Mouse (Mus musculus) lung, adult 18-20 months (tissue): Measurements from ENCODE around the gene Spcs2.

Experiments used
- DNase-seq, 2 experiments: peaks; one replicate each; pipeline ENCODE4 v3.0.0; 2022; ENCODE audit warnings: mixed read lengths in 2 of 2

The Spcs2 gene

DNA sequence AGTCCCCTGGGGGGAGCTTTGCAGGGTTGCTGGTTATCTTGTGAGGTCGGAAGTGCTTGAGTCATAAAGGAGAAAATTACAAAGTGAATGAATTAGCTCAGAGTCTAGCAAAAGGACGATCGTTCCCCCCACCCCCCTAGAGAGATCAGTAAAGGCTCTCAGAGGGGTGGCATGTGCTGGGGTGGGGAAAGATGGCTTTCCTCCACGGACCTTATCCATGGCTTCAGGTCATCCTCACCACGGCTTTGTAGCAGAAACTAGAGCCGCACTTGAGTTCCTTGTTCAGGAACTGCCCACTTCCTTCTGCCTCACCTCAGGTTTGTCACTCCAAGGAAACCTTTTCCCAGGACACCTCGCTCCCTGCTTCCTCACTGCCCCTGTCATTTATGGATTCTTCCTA is at the start of gene Spcs2:
Gene Spcs2, minus strand, starts transcription at position 101 of the 400 bp plus-strand sequence.
- DNase-seq: no peak

DNA sequence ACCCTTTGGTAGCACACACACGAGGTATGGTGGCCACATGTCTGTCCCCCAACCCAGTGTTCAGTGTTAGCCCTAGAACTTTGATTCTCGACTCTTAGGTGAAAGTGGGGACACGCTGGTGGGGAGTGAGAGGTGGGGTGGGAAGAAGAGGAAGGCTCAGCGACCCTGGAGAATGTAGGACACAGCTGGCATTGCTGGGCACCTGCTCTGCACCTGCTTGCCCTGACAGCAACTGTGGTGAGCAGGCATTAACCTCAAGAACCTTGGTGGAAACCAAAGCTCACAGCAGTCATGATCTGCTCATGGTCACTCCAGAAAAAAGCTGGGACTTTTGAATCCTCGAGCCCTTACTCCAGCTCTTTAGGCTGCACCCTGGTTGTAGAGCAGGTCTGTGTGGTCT is 47.8 kb upstream of the Spcs2 start:
- DNase-seq: no peak

DNA sequence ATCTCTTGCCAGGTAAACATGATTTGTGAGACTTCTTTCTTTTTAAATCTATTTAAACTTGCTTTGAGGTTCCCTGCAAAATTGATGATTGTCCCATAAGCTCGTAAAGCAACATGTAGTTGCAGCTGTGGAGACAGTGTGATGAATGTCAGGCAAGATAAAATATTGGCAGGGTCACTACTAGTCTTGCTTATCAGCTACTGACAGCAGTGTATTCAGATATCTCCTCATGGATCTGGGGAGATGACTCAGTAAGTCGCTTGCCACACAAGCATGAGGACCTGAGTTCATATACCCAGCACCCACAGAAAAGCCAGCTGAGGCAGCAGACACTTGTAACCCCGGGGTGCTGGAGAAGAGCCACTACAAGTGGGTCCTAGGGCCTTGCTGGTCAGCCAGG is 44.2 kb upstream of the Spcs2 start:
- DNase-seq: no peak

DNA sequence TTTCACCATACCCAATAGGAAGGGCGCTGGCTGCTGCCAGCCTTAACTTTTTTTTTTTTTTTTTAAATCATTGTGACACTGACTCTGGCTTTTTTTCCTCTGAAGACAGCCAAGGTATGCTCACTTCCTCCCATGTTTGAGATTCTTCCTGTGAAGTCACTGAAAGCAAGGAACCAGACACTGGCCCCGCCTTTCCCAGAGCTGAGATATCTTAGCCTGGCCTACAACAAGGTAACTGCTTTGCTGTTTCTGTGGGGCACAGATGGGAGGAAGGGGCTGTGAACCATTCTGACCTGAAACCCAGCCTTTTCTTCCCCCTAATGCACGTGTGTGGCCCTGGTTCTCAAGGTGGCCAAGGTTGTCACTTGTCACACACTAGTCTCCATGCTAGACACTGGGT is 43.1 kb upstream of the Spcs2 start:
- no peak for DNase-seq

DNA sequence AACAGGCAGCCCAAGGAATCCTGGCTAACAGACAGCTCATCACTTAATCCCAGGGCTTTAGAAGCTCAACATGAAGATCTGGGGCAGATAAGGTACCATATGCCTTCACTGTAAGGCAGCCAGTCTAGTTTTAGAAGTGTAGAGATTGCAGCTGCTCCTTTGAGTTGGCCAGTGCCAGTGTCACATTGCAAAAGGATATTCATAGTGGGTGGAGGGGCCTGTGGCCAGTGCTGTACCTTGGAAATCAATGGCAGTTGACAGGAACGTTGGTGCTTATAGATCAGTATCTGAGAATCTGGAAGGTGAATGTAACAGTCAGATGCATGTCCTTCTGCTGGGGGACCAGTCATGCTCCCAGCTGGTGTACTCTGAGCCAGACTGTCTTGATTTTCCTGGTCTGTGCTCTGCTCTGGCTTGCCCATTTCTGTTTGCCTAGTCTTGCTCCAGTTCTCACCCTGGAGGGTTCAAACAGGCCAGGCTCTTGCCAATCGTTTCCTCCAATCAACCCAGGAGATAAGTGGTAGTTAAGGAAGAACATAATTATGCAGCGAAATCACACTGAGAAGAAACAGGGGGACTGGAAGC is 41.3 kb upstream of the Spcs2 start:
- no peak for DNase-seq

DNA sequence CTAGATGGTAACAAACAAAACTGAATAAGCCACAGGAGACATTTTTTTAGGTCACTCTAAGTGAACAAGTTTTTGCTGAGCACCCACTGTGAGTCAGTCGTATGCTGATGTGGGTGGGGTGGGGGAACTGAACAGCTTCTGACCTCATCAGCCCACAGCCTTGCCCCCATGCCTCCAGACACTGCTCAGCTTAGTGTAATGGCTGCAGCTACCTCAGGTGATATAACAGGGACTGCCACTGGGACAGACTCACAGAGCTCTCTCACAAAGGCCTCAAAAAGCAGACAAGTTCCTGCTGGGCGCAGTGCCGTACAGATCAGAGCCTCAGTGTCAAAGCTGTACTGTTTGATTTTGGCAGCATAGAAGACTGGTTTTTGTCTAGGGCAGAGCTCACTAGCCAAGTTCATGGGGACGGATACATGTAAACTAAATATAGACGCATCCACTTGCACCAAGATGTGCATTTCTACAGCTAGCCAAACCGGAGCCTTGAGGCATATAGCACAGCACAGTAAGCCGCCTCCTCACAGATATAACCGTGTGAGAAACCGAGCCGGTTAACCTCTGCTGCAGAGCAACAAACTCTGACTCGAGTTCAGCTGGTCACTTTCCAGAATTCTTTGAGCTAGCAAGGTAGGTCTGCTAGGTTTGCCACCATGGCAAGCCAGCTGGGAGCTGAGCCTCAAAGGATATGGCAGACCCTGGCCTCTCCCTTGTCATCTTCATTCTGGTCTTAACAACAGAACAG is 39.8 kb upstream of the Spcs2 start:
- DNase-seq: no peak

DNA sequence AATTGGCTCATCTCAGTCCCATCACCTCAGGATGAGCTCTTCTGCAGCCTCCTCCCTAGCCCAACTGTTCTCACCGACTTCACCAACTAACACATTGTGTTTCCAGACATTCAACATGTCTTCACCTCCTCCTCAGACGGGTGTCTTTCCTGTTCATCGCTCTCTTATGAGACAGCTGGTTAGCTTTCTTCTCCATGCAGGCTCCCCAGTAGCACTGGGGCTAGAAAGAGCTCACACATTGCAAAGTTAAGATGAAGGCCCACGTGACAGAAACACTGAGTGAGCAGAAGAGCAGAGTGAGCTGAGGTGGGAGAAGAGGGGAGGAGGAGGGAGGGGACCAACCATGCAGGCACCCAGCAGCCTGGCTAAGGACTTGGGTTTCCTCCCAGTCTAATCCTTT is 38.9 kb upstream of the Spcs2 start:
- DNase-seq: no peak

DNA sequence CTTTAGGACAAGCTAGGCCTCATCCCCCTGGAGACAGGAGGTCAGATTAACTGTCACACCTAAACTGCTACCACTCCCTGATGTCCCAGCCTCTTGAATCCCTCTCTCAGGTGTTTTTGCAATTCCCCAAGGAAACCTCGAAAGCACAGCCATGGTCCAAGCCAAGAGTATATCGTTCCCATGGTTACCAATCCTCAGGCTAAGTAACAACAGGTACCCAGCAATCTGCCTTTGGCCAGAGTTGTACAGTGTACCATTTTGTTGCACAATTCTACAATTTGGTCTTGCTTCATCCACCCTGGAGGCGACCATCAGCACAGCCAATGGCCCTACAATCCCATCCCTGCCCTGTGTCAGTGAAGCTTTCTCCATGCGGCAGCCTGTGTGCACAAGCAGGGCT is 33.6 kb upstream of the Spcs2 start:
- no peak for DNase-seq

DNA sequence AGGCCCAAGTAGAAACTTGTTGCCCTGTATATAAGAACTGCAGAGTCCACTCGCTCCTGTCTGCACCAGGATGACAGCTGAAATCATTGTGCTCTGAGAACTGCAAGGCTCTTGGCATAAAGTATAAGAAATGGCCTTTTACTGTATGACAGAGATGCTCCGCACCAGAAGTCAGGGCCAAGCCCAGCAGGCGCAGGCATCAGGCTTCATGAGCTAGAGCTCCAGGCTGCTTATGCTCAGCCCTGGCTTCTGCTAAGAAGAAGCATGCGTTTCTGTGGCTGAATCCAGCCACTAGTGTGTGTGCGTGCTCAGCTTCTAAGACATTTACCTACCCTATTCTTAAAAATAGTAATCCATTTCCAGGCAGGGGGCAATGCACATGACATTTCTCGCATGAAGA is 31.2 kb upstream of the Spcs2 start:
- DNase-seq: no peak

DNA sequence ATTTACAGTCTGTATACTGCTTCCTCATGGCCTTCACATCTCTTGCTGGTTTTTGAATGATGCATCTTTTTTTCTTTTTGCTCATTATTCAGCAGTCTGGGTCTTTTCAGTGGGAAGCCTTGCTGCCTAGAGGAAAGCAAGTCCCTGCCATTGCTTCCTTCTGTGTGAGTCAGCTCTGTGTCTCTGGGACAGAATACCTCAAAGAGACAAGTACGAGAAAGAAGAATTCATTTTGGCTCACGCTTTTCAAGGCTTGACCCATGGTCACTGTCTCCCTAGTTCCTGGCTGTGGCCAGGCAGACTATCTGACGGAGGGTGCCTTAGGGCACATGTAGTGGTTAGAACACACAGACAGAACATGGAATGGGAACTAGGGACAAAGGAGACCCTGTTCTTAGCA is 30.7 kb upstream of the Spcs2 start:
- no peak for DNase-seq

DNA sequence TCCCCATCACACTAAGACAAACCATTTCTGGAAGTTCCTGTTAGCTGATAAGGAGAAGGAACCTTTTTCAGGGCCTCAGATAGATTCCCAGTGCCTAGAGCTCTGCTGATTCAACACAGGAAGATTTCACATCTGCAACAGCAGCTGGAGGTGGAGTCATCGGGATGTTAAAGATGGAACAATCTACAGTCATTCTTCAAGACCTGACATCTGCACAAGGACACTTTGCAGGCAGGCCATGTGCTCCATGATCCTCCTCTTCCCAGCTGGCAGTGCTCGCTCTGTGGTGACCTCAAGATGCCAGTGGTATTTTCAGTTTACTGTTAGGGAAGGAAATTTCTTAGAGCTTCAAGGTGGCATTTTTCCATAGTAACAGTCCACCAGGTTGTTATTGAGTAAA is 29.1 kb upstream of the Spcs2 start:
- DNase-seq: no peak

DNA sequence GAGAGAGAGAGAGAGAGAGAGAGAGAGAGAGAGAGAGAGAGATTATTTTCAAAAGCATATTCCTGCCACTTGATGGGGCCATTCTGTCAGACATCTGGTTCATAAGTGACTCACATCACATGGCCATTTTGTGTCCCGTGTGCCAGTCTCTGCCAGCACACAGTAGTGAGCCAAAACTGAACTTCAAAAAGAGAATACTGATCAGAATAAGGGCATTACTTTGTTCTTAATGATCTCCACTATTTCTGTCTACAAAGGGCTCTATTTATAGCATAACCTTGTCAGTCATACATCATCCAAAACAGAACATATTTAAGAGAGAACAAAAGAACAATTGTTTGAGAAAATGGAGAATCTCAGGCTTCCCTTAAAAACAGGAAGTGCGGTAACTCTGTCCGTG is 28.2 kb upstream of the Spcs2 start:
- no peak for DNase-seq

DNA sequence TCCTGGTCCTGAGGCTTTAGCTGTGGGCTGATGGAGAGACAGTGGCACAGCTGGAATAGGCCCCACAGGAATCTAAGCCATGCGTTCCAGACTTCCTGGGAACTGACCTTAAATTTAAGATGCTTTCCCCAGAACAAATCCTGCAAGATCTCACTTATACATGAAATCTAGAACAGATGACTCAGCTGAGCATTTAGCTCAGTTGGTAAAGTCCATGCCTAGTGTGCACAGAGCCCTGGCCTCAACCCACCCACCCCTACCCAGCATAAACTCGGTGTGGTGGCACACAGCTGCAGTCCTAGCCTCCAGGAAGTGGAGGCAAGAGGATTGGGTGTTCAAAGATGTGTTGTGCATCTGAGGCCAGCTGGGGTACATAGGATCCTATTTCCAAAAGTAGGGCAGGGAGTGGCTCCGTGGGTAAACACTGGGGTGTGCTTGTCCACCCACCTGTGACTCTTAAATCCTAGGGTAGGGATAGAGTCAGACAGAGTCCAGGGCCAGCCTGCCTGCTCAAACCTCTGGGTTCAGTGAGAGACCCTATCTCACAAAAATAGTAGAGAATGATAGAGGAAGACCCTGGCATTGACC is 27.0 kb upstream of the Spcs2 start:
- no peak for DNase-seq

DNA sequence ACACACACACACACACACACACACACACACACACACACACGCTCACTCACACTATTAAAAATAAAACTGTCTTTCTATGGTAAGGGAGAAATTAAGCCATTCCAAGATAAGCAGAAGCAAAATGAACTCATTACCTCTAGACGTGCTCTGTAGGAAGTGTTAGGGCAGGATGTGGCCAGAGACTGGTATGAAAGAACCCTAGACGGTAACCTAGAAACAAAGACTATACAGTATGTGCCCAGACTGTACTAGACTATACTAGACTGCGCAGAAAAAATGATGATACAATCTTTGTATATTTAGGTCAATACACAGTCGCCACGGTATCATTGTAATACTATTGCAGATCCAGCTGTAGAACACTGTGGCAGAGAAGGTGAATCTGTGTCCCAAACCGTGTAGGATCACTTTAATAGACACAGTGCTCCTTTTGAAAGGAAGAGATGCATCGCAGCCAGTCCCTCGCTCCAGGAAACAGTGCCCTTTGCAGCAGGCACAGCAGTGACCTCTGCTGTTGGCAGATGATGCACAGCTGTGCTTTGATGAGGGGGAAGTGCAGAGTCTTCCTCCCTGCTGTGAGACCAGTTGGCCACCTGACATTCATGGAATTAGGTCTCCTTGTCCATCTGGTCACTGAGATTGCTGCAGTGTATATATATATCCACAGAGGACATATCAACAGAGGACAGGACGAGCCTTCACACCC is 26.1 kb upstream of the Spcs2 start:
- peak; percentile 11 to 14 for DNase-seq

DNA sequence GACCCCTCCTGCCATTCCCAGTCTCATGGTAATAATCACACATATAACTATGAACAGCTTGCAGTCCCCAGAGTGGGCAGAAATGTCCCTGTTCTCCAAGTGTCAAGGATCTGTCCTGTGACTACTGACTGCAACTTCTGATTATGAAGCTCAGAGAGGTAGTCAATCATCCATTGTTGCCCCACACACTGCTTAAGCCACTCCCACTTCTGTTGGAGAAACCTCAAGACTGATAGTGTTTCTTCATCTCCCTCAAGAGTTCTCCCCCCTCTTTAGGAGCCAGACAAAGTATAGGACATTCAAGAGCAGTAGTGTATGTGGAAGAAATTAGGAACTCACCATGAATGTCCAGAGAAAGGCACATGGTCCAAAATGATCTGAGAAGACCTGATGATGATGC is 24.5 kb upstream of the Spcs2 start:
- DNase-seq: no peak

DNA sequence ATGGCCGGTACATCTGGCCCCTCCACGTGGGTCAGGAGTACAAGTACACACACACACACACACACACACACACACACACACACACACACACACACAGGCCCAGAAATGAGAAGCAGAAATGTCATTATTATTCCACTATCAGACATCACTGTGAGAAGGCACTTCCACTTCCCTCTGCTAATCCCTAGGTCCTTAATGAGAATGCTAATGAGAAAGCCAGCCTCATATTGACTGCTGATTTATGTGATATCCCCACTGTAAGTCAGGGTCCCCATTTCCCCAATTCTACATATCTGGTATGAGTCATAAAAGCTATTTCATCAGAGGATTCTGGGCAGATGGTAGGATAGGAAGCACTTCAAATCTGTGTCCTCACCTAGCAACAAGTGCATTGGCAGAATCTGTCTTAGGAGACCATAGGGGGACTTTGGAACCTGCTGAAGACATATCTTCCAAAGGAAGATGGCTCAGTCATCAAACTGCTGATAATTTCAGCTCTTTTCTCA is 24.0 kb upstream of the Spcs2 start:
- DNase-seq: no peak

DNA sequence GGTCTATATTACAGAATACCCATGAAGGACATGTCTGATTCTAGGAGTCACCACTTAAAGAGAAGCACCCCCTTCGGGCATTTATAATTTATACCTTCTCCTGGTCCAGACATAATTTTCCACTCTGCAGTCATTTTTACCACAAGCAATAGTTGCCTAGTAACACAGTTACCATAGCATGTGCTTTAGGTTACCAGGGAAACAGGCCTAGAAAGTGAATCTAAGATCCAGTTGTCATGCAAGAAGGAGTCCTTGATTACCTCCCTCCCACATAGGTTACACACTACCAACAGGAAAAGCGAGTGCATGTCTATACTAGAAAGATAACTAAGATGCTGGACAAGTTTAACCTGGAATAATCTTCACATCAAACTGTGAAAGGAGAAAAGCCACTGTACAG is 15.0 kb upstream of the Spcs2 start:
- DNase-seq: no peak

DNA sequence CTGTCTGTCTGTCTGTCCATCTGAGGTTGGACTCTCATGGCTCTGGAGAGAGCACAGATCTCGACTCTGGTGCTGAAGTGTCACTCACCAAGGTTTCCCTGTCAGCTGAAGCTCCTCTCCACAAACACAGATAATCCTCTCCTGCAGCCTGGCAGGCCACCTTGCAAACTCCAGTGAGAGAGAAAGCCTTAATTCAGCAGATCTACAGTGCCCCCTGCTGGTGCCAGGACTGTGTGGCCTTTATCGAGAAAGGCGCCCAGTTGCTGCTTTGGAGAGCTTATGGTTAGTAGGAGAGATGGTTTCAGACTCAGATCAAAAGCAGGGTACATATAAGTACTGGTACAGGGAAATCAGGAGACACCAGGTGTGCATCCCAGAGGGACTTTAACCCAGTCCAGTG is 13.1 kb upstream of the Spcs2 start:
- DNase-seq: peak; percentile 67 to 75

DNA sequence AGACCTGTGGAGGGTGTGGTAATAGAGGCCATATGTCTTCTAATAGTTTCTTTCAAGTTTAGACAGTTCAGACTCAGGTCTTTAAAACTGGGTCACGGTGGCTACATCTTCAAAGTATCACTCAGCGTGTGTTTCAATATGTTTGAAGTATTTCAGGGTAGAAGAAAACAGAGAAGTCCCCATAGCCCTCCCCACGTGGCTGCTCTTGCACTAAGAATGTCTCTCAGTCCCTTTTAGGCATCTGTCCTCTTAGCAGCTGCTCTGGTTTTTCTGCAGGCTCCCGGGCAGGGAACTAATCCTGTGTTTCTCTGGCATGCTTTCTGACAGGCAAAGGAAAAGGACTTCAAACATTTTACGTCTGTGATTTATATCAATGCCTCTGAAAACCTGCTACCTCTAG is 12.6 kb upstream of the Spcs2 start:
- no peak for DNase-seq

DNA sequence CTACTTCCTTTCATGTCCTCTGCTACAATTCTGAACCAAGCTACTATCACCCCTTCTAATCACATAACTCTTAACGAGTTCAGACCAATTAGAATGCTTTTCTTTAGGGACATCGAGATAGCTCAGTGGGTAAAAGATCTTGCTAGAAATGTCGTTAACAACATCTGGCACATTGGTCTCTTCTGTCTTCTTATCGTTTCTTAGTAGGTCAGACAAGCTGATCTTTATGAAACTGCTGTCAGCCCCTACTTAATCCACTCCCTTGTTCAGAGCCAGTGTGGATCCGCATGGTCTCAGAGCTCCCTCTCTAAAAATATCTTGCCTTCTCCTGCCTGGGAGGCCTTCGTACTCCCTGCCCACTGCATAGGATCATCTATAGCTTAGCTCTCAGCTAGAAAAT is 10.7 kb upstream of the Spcs2 start:
- no peak for DNase-seq

DNA sequence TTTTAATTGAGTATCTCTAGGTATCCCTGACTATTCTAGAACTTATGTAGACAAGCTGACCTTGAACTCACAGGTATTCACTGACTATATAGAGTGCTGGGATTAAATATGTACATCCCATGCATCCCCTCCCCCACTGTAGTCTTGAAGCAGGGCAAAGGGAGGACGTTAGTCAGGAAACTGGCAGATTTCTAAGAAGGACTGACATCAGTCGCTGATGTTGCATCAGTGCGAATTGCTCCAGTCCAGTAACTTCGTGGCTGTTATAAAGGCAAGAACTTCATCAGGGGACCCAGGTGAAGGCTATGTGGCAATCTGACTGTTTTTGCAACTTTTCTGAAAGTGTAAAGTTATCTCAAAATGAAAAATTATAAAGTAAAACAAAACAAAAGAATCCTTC is 6.0 kb upstream of the Spcs2 start:
- no peak for DNase-seq

DNA sequence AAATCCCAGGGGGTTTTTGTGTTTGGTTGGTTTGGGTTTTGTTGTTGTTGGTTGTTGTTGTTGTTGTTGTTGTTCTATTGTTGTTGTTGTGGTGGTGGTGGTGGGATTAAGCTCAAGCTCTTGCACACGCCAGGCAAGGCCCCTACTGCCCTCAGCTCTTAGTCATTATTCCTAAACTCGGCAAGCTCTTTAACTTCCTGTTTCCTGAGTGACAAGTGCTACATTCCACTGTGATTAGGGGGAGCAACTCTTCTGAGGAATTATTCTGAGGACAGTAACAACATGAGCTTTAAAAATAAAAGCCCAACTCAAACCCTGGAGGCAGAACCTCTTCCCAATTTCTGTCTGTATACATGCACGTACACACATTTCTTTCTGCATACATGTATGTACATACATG is 2.0 kb upstream of the Spcs2 start:
- no peak for DNase-seq

DNA sequence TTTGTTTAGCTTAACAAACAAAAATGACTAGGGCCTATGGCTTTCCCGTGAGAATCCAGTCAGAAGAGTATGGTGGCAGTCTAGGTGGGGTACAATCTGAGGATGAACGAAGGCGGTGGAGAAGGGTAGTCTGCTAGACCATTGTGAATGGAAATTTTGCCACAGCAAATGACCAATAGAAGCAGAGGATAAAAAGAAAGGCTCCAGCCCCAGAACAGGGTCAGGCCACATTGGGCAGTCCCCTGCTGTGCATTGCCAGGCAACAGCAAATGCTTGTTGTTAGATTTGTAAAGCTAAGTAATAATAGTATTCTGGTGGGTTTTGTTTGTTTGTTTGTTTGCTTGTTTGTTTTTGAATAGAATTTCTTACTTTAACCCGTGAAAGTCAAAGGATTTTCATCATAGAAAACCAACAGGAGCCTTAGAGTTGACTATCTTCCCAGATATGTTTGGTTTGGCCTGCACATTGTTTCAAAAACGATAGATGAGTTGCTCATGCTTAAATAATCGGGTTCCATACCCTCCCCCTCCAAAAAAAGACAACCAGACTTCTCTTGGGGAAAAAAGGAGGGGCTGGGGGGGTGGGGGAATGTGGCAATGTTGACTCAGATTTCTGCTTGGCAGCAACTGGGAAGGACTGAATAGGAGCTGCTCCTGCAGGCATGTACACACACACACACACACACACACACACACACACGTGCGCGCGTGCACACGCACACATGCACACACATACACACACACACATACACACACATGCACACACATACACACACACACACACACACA is 1.2 kb upstream of the Spcs2 start:
- no peak for DNase-seq
